Mouse (Mus musculus): ENCODE measurements at regions not wholly inside any gene's neighbourhood (a gene's known extent, or its start where the extent isn't known, plus 50 kb on each side); places are given as distances from the start of the nearest gene placed in this dataset.
A peak's percentile ranks its signal among the peaks of the same experiment; 100 is the strongest.

DNA sequence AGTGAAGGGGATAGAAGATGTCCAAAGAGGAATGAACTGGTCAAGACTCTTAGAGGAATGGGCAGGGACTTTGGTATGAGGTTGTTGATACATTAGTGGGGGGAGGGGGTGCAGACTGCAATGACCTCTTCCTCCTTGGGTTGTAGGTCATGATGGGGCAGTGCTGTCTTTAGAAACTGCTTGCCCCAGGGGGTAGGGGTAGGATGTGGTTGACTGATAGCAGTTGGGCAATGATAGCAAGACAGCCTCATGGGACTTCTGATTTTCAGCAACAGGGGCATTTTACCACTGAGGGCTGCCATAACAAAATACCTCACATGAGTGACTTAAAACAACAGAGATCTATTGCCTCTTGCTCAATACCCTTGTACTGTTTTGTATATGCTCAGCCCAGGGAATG is 63.5 kb upstream of the 1700017B05Rik start:
- ATAC-seq (replicated peaks; ENCODE audit: low FRiP score, poor library complexity, severe bottlenecking): no peak

DNA sequence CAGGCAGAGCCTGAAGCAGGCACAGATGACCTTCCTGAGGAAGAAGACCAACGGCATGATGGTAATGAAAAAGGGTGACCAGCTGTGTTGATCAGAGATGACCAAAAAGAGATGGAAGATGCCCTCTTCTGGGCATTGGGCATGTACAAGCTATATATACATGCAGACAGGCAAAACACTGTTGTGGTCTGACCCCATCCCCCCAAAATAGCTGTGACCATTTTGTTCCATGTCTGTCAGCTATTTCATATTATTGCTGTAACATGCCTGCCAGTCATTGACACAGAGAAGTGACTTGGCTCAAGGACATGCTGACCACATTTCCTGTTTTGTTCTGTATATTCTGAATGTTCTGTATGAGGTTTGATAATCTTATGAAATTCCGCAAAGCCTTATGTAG is 56.6 kb upstream of the 1700017B05Rik start:
- peak; percentile 45; the same call in 1 of the 2 replicates for ATAC-seq (replicated peaks; ENCODE audit: low FRiP score, poor library complexity, severe bottlenecking)

GRCm38 (mm10) chr9:57317531-57318201 is 55.3 kb upstream of the 1700017B05Rik start:
- ATAC-seq (replicated peaks; ENCODE audit: low FRiP score, poor library complexity, severe bottlenecking): no peak

GRCm38 (mm10) chr9:57315032-57315660 is 52.7 kb upstream of the 1700017B05Rik start:
- no peak for ATAC-seq (replicated peaks; ENCODE audit: low FRiP score, poor library complexity, severe bottlenecking)

DNA sequence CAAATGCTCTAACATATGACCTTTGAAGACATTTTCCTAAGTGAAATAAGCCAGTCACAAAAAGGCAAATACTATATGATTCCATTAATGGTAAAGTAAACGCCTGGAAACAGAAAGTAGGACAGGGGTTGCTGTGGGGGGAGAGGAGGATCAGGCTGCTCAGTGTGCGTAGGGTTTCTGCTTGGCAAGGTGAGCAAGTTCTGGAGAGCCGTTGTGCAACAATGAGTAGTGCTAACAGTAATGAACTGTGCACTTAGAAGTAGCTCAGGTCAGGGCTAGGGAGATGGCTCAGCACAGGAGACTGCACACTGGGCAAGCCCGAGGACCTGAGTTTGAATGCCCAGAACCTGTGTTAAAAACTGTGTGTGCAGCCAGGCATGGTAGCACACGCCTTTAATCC is 51.5 kb upstream of the 1700017B05Rik start:
- no peak for ATAC-seq (replicated peaks; ENCODE audit: low FRiP score, poor library complexity, severe bottlenecking)

GRCm38 (mm10) chr9:57312521-57312920 is 50.1 kb upstream of the 1700017B05Rik start:
- ATAC-seq (replicated peaks; ENCODE audit: low FRiP score, poor library complexity, severe bottlenecking): no peak
